In the genomic region with DNA sequence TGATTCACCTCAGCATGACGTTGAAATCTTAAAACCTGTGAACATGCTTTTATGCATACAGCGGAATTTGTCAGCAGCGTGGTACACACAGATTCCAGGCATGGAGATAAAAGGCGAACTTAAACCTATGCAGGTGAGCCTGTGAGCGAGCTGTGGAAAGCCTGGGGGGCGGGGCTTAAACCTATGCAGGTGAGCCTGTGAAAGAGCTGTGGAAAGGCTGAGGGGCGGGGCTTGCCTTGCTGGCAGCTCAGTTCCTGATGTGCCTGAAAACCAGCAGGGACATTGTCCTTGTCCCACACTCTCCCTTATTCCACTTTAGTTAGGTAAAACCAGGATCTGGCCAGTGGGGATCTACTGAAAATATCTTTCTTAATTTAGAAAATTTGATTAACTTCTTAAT, we compare ENCODE assay signal across 18 mouse cellular contexts.
DNase-seq lines count a peak whose midpoint lies in the region; ATAC-seq and TF ChIP-seq lines count a peak whose summit lies in the region.
"Had no signal": no experiment of that assay in that cellular context is flagged by ENCODE, and none has a peak within 500 bp of the region (broad histone marks: within the 10 kb centered on the region; RNA-seq: fewer than 3 reads in every experiment).

No protein-coding gene starts in this region.

- DNase-seq in heart, adult 11 months, result peak; percentile 68
- DNase-seq in heart, postnatal 36 days, result no peak
- DNase-seq in urinary bladder, postnatal 25 days (ENCODE audit: low spot score), result peak; percentile 18
- no peak for DNase-seq in urinary bladder, adult 18-20 months (ENCODE audit: low spot score in 2 of 2)
- DNase-seq in lung, postnatal 10 days, result peak; percentile 26
- no peak for DNase-seq in midbrain, postnatal 0 days (ENCODE audit: low spot score)
- DNase-seq in cerebellum, postnatal 10 days, result no peak
- DNase-seq: cerebellum, adult 11 months; kidney, adult 8-10 months; right cerebral cortex, adult 18-20 months; thymus, adult 2 months had no signal

- no peaks in the 10 kb centered on the region for H3K4me1 ChIP-seq in midbrain, embryonic 13.5 days (replicated peaks)
- H3K4me1 ChIP-seq in midbrain, postnatal 0 days (ENCODE audit: insufficient read depth, low read length), result no peaks in the 10 kb centered on the region
- H3K4me1 ChIP-seq: heart, embryonic 15.5 days; limb, embryonic 12.5 days; lung, embryonic 15.5 days had no signal

- intact Hi-C loops in heart, postnatal 36 days (cut with DNase I), result no loop called here

- no peak overlapping the region for H3K9ac ChIP-seq in midbrain, embryonic 13.5 days (replicated peaks)
- H3K9ac ChIP-seq in midbrain, postnatal 0 days (replicated peaks; ENCODE audit: low read length, poor library complexity, severe bottlenecking), result no peak overlapping the region
- H3K9ac ChIP-seq: heart, embryonic 15.5 days; limb, embryonic 12.5 days; lung, embryonic 15.5 days had no signal

- no peak for TF ChIP-seq CTCF in midbrain, postnatal 0 days (IDR thresholded peaks at IDR 0.05)

- no peak for ATAC-seq in midbrain, embryonic 13.5 days
- ATAC-seq in midbrain, postnatal 0 days (ENCODE audit: low FRiP score), result no peak
- ATAC-seq: forebrain, embryonic 16.5 days had no signal

- H3K9me3 ChIP-seq in midbrain, embryonic 13.5 days, result no peaks in the 10 kb centered on the region
- H3K9me3 ChIP-seq in midbrain, postnatal 0 days (ENCODE audit: low read length), result no peaks in the 10 kb centered on the region
- H3K9me3 ChIP-seq: heart, embryonic 15.5 days; limb, embryonic 12.5 days; lung, embryonic 15.5 days had no signal

- no peaks in the 10 kb centered on the region for H3K27me3 ChIP-seq in midbrain, embryonic 13.5 days
- H3K27me3 ChIP-seq in midbrain, postnatal 0 days (ENCODE audit: insufficient read depth, low read length), result no peaks in the 10 kb centered on the region
- H3K27me3 ChIP-seq: CH12.LX; heart, embryonic 15.5 days; limb, embryonic 12.5 days; lung, embryonic 15.5 days had no signal

- no peak overlapping the region for H3K27ac ChIP-seq in midbrain, embryonic 13.5 days
- no peak overlapping the region for H3K27ac ChIP-seq in midbrain, postnatal 0 days (ENCODE audit: low read depth, low read length)
- H3K27ac ChIP-seq: heart, embryonic 15.5 days; limb, embryonic 12.5 days; lung, embryonic 15.5 days had no signal

- H3K4me3 ChIP-seq in midbrain, embryonic 13.5 days (replicated peaks), result no peak overlapping the region
- H3K4me3 ChIP-seq in midbrain, postnatal 0 days (ENCODE audit: low read depth, low read length), result no peak overlapping the region
- H3K4me3 ChIP-seq: heart, embryonic 15.5 days; limb, embryonic 12.5 days; lung, embryonic 15.5 days had no signal

- WGBS in midbrain, embryonic 13.5 days, result 79% methylated on average over 7 of the region's 7 CpGs
- WGBS in midbrain, postnatal 0 days, result 76% methylated on average over 7 of the region's 7 CpGs

- peaks cover 52% of the 10 kb centered on the region for H3K36me3 ChIP-seq in midbrain, embryonic 13.5 days
- peaks cover 23% of the 10 kb centered on the region for H3K36me3 ChIP-seq in midbrain, postnatal 0 days (ENCODE audit: insufficient read depth, low read length)

- no peak overlapping the region for H3K4me2 ChIP-seq in midbrain, embryonic 13.5 days (replicated peaks)
- H3K4me2 ChIP-seq in midbrain, postnatal 0 days (ENCODE audit: low read depth, low read length, poor library complexity, severe bottlenecking), result no peak overlapping the region
- H3K4me2 ChIP-seq: heart, embryonic 15.5 days; limb, embryonic 12.5 days; lung, embryonic 15.5 days; midbrain, embryonic 11.5 days had no signal

Comparison
In these comparisons a context has a peak if more than half of its experiments do, and no peak if none do; other contexts are left out.
1. DNase-seq: peak in heart, adult 11 months (single experiment), urinary bladder, postnatal 25 days (single experiment) and lung, postnatal 10 days (single experiment); none in heart, postnatal 36 days (0 of 2), urinary bladder, adult 18-20 months (0 of 2), midbrain, postnatal 0 days (single experiment) and cerebellum, postnatal 10 days (0 of 2).